Mouse (Mus musculus) C2C12 (cell line): ENCODE data around the gene Lrrc18.

Source experiments
- CEBPB ChIP-seq: IDR thresholded peaks from one replicate; pipeline ENCODE4 v1.6.1; 2011; ENCODE audit warnings: low read depth, mild to moderate bottlenecking, control low read depth, moderate library complexity
- CTCF ChIP-seq: IDR thresholded peaks from one replicate; pipeline ENCODE4 v1.5.1; 2011; ENCODE audit not compliant: control insufficient read depth, insufficient read depth, insufficient read length
- MAX ChIP-seq: IDR thresholded peaks from one replicate; pipeline ENCODE4 v1.6.1; 2011; ENCODE audit warnings: mild to moderate bottlenecking, control low read depth
- MYOD1 ChIP-seq: IDR thresholded peaks from one replicate; pipeline ENCODE4 v1.6.1; 2011; ENCODE audit warnings: low read depth; ENCODE audit not compliant: control insufficient read depth, insufficient read length
- MYOG ChIP-seq: IDR thresholded peaks from one replicate; pipeline ENCODE4 v1.6.1; 2011; ENCODE audit not compliant: control insufficient read depth, insufficient read length; ENCODE audit errors: extremely low read depth

- no peak for TF ChIP-seq CTCF
- no peak for TF ChIP-seq MAX
- no peak for TF ChIP-seq MYOD1
- TF ChIP-seq MYOG = no peak
- TF ChIP-seq CEBPB = no peak
These were observed 27.9 kb downstream of the Lrrc18 start for GRCm38 (mm10) chr14:33019050-33019449.
